Mouse (Mus musculus): ENCODE data around the gene 4930432K21Rik. TPM values are rescaled to one million over a fixed set of nuclear protein-coding genes. Genes with fewer than 3 reads are reported as not detected.

4930432K21Rik gene
- polyA plus RNA-seq, 1 experiment from 2014 or later = 1.00 TPM

- H3K4me1 ChIP-seq (replicated peaks) = peaks cover 64% of the 10 kb centered on the region
- peak overlapping the region; percentile 83 for H3K4me3 ChIP-seq
- no peaks in the 10 kb centered on the region for H3K9me3 ChIP-seq (replicated peaks)
- peaks cover 25% of the 10 kb centered on the region for H3K36me3 ChIP-seq
- 36% methylated on average over 15 of the region's 15 CpGs for WGBS
- no peaks in the 10 kb centered on the region for H3K27me3 ChIP-seq (replicated peaks)
- H3K9ac ChIP-seq = peak overlapping the region; percentile 94
- peak overlapping the region; percentile 96 for H3K4me2 ChIP-seq
- ATAC-seq (ENCODE audit: insufficient number of reproducible peaks, low FRiP score) = peak; percentile 15; the same call in 1 of the 2 replicates
- H3K27ac ChIP-seq (ENCODE audit: poor library complexity, severe bottlenecking) = peak overlapping the region; percentile 93
Observed at GRCm38 (mm10) chr8:84201545-84202245, 53.9 kb downstream of the 4930432K21Rik start.

DNA sequence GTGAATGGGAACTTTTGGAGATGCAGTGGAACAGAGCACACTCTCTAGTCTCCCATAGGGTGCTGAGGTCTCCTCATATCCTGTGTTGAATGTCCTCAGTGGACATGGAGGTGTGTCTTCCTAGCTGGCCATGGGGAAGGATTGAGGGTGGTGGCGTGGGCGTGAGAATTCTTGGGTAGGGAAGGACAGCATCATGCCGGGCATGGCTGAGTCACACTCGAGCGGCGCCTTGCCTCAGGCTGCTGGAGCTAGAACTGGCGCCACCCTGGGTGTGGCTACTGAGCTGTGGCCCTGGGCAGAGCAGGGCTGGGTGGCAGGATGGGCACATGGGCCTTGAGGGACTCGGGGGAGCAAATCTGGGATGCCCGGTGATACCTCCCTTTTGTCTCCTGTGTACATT lies 54.6 kb downstream of the 4930432K21Rik start:
- Histone ChIP-seq H3K4me2 (peak overlapping the region; percentile 96), H3K27ac (ENCODE audit: poor library complexity, severe bottlenecking) (peak overlapping the region; percentile 93), H3K36me3 (peaks cover 29% of the 10 kb centered on the region), H3K27me3 (replicated peaks) (no peaks in the 10 kb centered on the region), H3K9me3 (replicated peaks) (no peaks in the 10 kb centered on the region), H3K4me1 (replicated peaks) (peaks cover 71% of the 10 kb centered on the region), H3K9ac (peak overlapping the region; percentile 94), H3K4me3 (peak overlapping the region; percentile 83)
- WGBS = 68% methylated on average over 9 of the region's 9 CpGs
- ATAC-seq (ENCODE audit: insufficient number of reproducible peaks, low FRiP score) = no peak

DNA sequence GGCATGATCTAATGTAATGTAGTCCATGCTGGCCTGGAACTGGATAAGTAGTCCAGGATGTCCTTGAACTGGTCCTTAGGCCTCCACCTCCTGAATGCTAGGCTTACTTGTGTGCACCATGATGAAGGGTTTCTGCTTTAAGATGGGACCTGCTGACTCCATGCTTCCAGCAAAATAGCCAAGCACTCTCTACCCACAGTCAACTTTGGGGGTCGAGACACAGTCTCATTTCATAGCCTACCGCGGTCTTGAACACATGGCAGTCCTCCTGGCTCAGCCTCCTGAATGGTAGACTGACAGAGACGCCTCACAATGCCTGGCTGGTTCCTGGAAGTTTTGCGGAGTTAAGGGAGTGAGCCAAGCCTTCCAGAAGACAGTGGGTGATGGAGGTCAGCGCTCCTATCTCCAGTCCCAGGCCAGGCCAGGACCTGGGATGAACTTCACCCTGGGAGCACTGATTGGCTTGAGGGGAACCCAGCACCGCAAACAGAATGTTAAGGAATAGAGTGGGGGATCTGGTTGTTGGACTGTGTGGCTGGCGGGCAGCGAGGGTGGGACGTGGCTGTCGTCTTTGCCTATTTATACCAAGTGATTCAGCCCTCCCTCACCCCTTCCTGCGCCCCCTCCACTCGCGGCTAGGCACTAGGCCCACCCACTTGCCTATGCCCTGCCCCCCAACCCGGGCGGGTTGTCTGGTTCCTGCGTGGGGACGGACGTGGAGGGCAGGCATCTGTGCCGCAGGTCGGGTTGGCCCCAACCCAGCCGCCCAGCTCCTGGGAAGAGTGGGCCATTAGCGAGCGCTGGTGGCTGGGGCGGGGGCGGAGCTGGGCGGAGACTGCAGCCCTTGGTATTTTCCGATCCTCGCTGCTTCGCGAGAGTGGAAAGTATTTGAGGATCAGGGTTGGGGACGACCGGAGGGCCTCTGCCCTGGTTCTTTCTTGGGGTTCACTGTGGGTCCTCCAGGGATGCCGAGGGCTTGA lies 55.4 kb downstream of the 4930432K21Rik start:
- 5% methylated on average over 34 of the region's 34 CpGs for WGBS
- H3K4me3 ChIP-seq = peak overlapping the region; percentile 83
- H3K27ac ChIP-seq (ENCODE audit: poor library complexity, severe bottlenecking) = peak overlapping the region; percentile 93
- H3K9me3 ChIP-seq (replicated peaks) = no peaks in the 10 kb centered on the region
- peaks cover 33% of the 10 kb centered on the region for H3K36me3 ChIP-seq
- H3K27me3 ChIP-seq (replicated peaks) = no peaks in the 10 kb centered on the region
- peaks cover 72% of the 10 kb centered on the region for H3K4me1 ChIP-seq (replicated peaks)
- H3K4me2 ChIP-seq = peak overlapping the region; percentile 96
- ATAC-seq (ENCODE audit: insufficient number of reproducible peaks, low FRiP score) = peak; percentile 75
- peak overlapping the region; percentile 94 for H3K9ac ChIP-seq

DNA sequence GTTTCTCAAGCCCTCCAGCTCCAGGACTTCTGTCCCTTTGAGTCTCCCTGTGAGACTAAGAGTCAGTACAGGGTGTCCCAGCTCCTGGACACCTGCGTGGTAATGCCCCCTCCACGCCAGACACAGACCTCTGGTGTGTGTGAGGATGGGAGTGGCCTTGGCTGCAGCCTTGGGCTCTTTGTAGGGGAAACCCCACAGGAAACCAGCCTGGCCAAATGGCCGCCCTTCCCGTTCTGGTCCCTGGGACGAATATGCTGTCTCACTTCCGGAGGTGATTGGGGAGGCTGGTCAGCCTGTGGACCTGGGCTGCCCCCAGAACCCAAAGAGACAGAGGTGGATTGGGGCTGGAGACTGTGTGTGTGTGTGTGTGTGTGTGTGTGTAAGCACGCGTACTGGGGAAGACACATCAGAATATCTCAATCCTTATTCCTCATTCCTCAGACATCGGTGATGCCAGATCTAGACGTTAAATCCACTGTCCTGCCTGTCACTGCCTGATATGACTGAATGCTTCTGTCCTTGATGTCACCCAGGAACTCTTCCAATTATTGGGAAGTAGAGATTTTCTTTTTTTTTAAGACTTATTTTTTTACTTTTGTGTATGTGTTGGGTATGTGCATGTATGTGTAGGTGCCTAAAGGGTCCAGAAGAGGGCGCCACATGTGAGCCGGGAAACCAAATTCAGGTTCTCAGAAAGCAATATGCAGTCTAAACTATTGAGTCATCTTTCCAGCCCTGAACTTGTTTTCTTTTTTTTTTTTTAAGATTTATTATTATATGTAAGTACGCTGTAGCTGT lies 56.3 kb downstream of the 4930432K21Rik start:
- H3K36me3 ChIP-seq = peaks cover 43% of the 10 kb centered on the region
- H3K9me3 ChIP-seq (replicated peaks) = no peaks in the 10 kb centered on the region
- peak overlapping the region; percentile 96 for H3K4me2 ChIP-seq
- H3K9ac ChIP-seq = peak overlapping the region; percentile 94
- peak; percentile 61 for ATAC-seq (ENCODE audit: insufficient number of reproducible peaks, low FRiP score)
- H3K4me3 ChIP-seq = peak overlapping the region; percentile 83
- no peaks in the 10 kb centered on the region for H3K27me3 ChIP-seq (replicated peaks)
- WGBS = 43% methylated on average over 13 of the region's 13 CpGs
- peaks cover 71% of the 10 kb centered on the region for H3K4me1 ChIP-seq (replicated peaks)
- peak overlapping the region; percentile 93 for H3K27ac ChIP-seq (ENCODE audit: poor library complexity, severe bottlenecking)

DNA sequence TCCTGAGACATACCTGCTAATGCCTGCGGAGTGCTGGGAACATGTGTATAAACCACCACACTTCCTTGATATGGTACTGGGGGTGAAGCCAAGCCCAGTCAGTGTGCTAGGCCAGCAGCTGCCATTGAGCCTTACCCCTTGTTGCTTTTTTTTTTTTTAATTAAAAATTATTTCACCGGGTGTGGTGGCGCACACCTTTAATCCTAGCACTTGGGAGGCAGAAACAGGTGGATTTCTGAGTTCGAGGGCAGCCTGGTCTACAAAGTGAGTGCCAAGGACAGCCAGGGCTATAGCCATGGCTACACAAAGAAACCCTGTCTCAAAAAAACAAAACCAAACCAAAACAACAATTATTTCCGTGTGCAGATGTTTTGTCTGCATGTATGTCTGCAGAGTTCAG lies 57.2 kb downstream of the 4930432K21Rik start:
- no peak overlapping the region for H3K27ac ChIP-seq (ENCODE audit: poor library complexity, severe bottlenecking)
- no peak overlapping the region for H3K9ac ChIP-seq
- no peaks in the 10 kb centered on the region for H3K9me3 ChIP-seq (replicated peaks)
- H3K4me3 ChIP-seq = no peak overlapping the region
- no peak overlapping the region for H3K4me2 ChIP-seq
- WGBS = 87% methylated on average over 5 of the region's 5 CpGs
- ATAC-seq (ENCODE audit: insufficient number of reproducible peaks, low FRiP score) = no peak
- peaks cover 52% of the 10 kb centered on the region for H3K36me3 ChIP-seq
- H3K27me3 ChIP-seq (replicated peaks) = no peaks in the 10 kb centered on the region
- H3K4me1 ChIP-seq (replicated peaks) = peaks cover 67% of the 10 kb centered on the region

DNA sequence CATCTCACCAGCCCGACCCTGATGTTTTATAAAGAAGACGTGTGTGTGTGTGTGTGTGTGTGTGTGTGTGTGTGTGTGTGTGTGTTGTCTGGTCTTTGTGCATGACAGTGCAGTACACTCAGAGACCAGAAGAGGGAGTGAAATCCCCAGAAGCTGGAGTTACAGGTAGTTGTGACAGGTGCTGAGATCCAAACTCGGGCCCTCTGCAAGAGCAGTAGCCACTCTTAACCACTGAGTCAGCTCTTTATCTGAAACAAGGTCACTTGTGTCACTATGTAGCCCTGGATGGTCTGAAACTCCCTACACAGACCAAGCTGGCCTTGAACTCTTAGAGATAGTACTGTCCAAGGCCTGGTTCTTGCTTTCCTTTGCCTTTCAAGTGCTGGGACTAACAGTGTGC lies 58.8 kb downstream of the 4930432K21Rik start:
- H3K27ac ChIP-seq (ENCODE audit: poor library complexity, severe bottlenecking) = no peak overlapping the region
- H3K4me3 ChIP-seq = no peak overlapping the region
- H3K4me1 ChIP-seq (replicated peaks) = peaks cover 63% of the 10 kb centered on the region

GRCm38 (mm10) chr8:84207811-84208210 lies 60.0 kb downstream of the 4930432K21Rik start:
- Histone ChIP-seq H3K27me3 (replicated peaks) (no peaks in the 10 kb centered on the region), H3K4me3 (no peak overlapping the region), H3K4me1 (replicated peaks) (peaks cover 51% of the 10 kb centered on the region), H3K36me3 (peaks cover 67% of the 10 kb centered on the region), H3K9me3 (replicated peaks) (no peaks in the 10 kb centered on the region), H3K9ac (no peak overlapping the region; the same call in 1 of the 2 replicates), H3K4me2 (no peak overlapping the region), H3K27ac (ENCODE audit: poor library complexity, severe bottlenecking) (peak overlapping the region; percentile 61)
- no peak for ATAC-seq (ENCODE audit: insufficient number of reproducible peaks, low FRiP score)
- 55% methylated on average over 7 of the region's 7 CpGs for WGBS

More for the DNA sequence above, 58.8 kb downstream of the 4930432K21Rik start:
- ATAC-seq (ENCODE audit: insufficient number of reproducible peaks, low FRiP score) = no peak
- 97% methylated on average over 3 of the region's 3 CpGs for WGBS
- Histone ChIP-seq H3K9ac (no peak overlapping the region), H3K4me2 (no peak overlapping the region), H3K9me3 (replicated peaks) (no peaks in the 10 kb centered on the region), H3K27me3 (replicated peaks) (no peaks in the 10 kb centered on the region), H3K36me3 (peaks cover 61% of the 10 kb centered on the region)

GRCm38 (mm10) chr8:84208381-84209380 lies 60.9 kb downstream of the 4930432K21Rik start:
- WGBS = 69% methylated on average over 17 of the region's 17 CpGs
- no peak overlapping the region for H3K9ac ChIP-seq

GRCm38 (mm10) chr8:84210167-84210791 lies 62.5 kb downstream of the 4930432K21Rik start:
- peaks cover 37% of the 10 kb centered on the region for H3K4me1 ChIP-seq (replicated peaks)
- no peak overlapping the region for H3K27ac ChIP-seq (ENCODE audit: poor library complexity, severe bottlenecking)
- peaks cover 84% of the 10 kb centered on the region for H3K36me3 ChIP-seq
- 0 out of 2 replicates have a peak overlapping the region, but pooled peaks have one; percentile 12 for H3K4me2 ChIP-seq
- H3K27me3 ChIP-seq (replicated peaks) = no peaks in the 10 kb centered on the region
- H3K9ac ChIP-seq = no peak overlapping the region
- H3K9me3 ChIP-seq (replicated peaks) = no peaks in the 10 kb centered on the region
- peak; percentile 41; the same call in 1 of the 2 replicates for ATAC-seq (ENCODE audit: insufficient number of reproducible peaks, low FRiP score)
- WGBS = 53% methylated on average over 34 of the region's 34 CpGs
- H3K4me3 ChIP-seq = no peak overlapping the region

More at GRCm38 (mm10) chr8:84208381-84209380, 60.9 kb downstream of the 4930432K21Rik start:
- no peak overlapping the region for H3K4me3 ChIP-seq
- ATAC-seq (ENCODE audit: insufficient number of reproducible peaks, low FRiP score) = no peak
- peaks cover 44% of the 10 kb centered on the region for H3K4me1 ChIP-seq (replicated peaks)
- H3K36me3 ChIP-seq = peaks cover 75% of the 10 kb centered on the region
- no peaks in the 10 kb centered on the region for H3K9me3 ChIP-seq (replicated peaks)
- no peak overlapping the region for H3K4me2 ChIP-seq
- H3K27ac ChIP-seq (ENCODE audit: poor library complexity, severe bottlenecking) = peak overlapping the region; percentile 61
- no peaks in the 10 kb centered on the region for H3K27me3 ChIP-seq (replicated peaks)

All from heart, embryonic 12.5 days (tissue).